Mouse (Mus musculus) testis, adult 2 months (tissue): ENCODE results near the gene Asgr1.

ENCODE experiments used
- CTCF ChIP-seq: fragments of 200-500 bp; IDR thresholded peaks from 2 replicates; pipeline ENCODE4 v1.5.1; 2012; ENCODE audit warnings: low read depth, mild to moderate bottlenecking, inconsistent platforms, low read length, moderate library complexity; ENCODE audit not compliant: control insufficient read depth, insufficient read depth, insufficient replicate concordance
- POLR2A ChIP-seq: fragments of 200-500 bp; IDR thresholded peaks from 2 replicates; pipeline ENCODE4 v1.6.1; 2012; ENCODE audit warnings: low read depth, mild to moderate bottlenecking, inconsistent platforms, low read length, moderate library complexity; ENCODE audit not compliant: control insufficient read depth

- TF ChIP-seq CTCF (no peak), POLR2A (no peak)
Observed at GRCm38 (mm10) chr11:70043665-70044064, 10.2 kb upstream of the Asgr1 start.
